Mouse (Mus musculus) hindbrain, embryonic 13.5 days (tissue): ENCODE results near the gene Cenpt. TPM values are rescaled to one million over a fixed set of nuclear protein-coding genes. Genes with fewer than 3 reads are reported as not detected.

Experiments used
- ATAC-seq: fragments of 200-750 bp; cut with Nextera tagmentation; 2 replicates; pipeline ENCODE4 v1.8.0; 2017; ENCODE audit warnings: moderate TSS enrichment; ENCODE audit not compliant: low FRiP score
- H3K27ac ChIP-seq: fragments of 300-500 bp; sonication (generic); 2 replicates; pipeline ENCODE4 v1.5.1; 2015; ENCODE audit warnings: inconsistent platforms, mild to moderate bottlenecking, moderate library complexity
- H3K27me3 ChIP-seq: fragments of 300-500 bp; sonication (generic); 2 replicates; pipeline ENCODE4 v1.6.1; 2015; ENCODE audit warnings: mild to moderate bottlenecking, inconsistent platforms
- H3K36me3 ChIP-seq: fragments of 300-500 bp; sonication (generic); 2 replicates; pipeline ENCODE4 v1.6.1; 2015; ENCODE audit warnings: mild to moderate bottlenecking, inconsistent platforms
- H3K4me1 ChIP-seq: fragments of 300-500 bp; sonication (generic); replicated peaks from 2 replicates; pipeline ENCODE4 v1.6.1; 2015; ENCODE audit warnings: inconsistent platforms
- H3K4me2 ChIP-seq: fragments of 300-500 bp; sonication (generic); 2 replicates; pipeline ENCODE4 v1.6.1; 2015; ENCODE audit warnings: inconsistent platforms, mild to moderate bottlenecking, moderate library complexity
- H3K4me3 ChIP-seq: fragments of 300-500 bp; sonication (generic); 2 replicates; pipeline ENCODE4 v1.5.1; 2015; ENCODE audit warnings: mild to moderate bottlenecking, inconsistent platforms
- H3K9ac ChIP-seq: fragments of 300-500 bp; sonication (generic); 2 replicates; pipeline ENCODE4 v1.6.1; 2015; ENCODE audit warnings: mild to moderate bottlenecking, inconsistent platforms
- H3K9me3 ChIP-seq: fragments of 300-500 bp; sonication (generic); 2 replicates; pipeline ENCODE4 v1.6.1; 2016; ENCODE audit warnings: inconsistent platforms
- WGBS: fragments of 180-500 bp; shearing (Covaris S2); methylation state at CpG from one replicate; pipeline ENCODE4 v1.1.7; 2015; 5-methylcytosine and 5-hydroxymethylcytosine counted together
- polyA plus RNA-seq: library from polyadenylated mRNA; unstranded; fragments of >200 nt; fragmentation: Nextera tagmentation; extraction: Ambion mirVana; gene quantifications from 2 replicates; pipeline ENCODE4 v1.2.1, GENCODE M21; 2015

The Cenpt gene
- polyA plus RNA-seq, 1 experiment from 2014 or later: 61.1 TPM

- Histone ChIP-seq H3K27me3 (no peaks in the 10 kb centered on the region), H3K4me3 (no peak overlapping the region), H3K9ac (no peak overlapping the region), H3K4me2 (no peak overlapping the region), H3K36me3 (0 out of 2 replicates have a peak, but pooled peaks cover 14% of the 10 kb centered on the region), H3K4me1 (peaks cover 17% of the 10 kb centered on the region), H3K27ac (no peak overlapping the region; the same call in 1 of the 2 replicates), H3K9me3 (no peaks in the 10 kb centered on the region)
- 57% methylated on average over 8 of the region's 8 CpGs for WGBS
- ATAC-seq: no peak
These were observed 53.8 kb downstream of the Cenpt start for GRCm38 (mm10) chr8:105799091-105799812.

GRCm38 (mm10) chr8:105798408-105798807 is 54.7 kb downstream of the Cenpt start:
- Histone ChIP-seq H3K36me3 (0 out of 2 replicates have a peak, but pooled peaks cover 11% of the 10 kb centered on the region), H3K27me3 (no peaks in the 10 kb centered on the region), H3K4me3 (no peak overlapping the region), H3K4me2 (no peak overlapping the region), H3K9ac (no peak overlapping the region), H3K27ac (no peak overlapping the region), H3K4me1 (peaks cover 18% of the 10 kb centered on the region), H3K9me3 (no peaks in the 10 kb centered on the region)
- WGBS: 97% methylated on average over 5 of the region's 5 CpGs
- ATAC-seq: no peak

- Histone ChIP-seq H3K4me2 (no peak overlapping the region), H3K36me3 (0 out of 2 replicates have a peak, but pooled peaks cover 11% of the 10 kb centered on the region), H3K27ac (no peak overlapping the region), H3K4me1 (peaks cover 18% of the 10 kb centered on the region), H3K9ac (no peak overlapping the region), H3K27me3 (no peaks in the 10 kb centered on the region), H3K4me3 (no peak overlapping the region), H3K9me3 (no peaks in the 10 kb centered on the region)
- no peak for ATAC-seq
- 100% methylated on average over 1 of the region's 1 CpGs for WGBS
These were observed 57.3 kb downstream of the Cenpt start for GRCm38 (mm10) chr8:105795785-105796184.

Other genes with a start within 250 kb of the Cenpt start
- gene Ripor1, start 248.0 kb downstream of the Cenpt start, polyA plus RNA-seq: 26.6 and 27.1 TPM in 2 replicates
- 114 and 120 TPM in 2 replicates for gene Ctcf, start 216.7 kb downstream of the Cenpt start, polyA plus RNA-seq
- 0.43 and 1.2 TPM in 2 replicates for gene Agrp, start 215.9 kb downstream of the Cenpt start, polyA plus RNA-seq
- gene Carmil2, start 167.0 kb downstream of the Cenpt start, polyA plus RNA-seq: 16.2 TPM in 2 replicates
- gene Acd, start 152.2 kb downstream of the Cenpt start, polyA plus RNA-seq: 93.0 and 95.2 TPM in 2 replicates
- 45.4 and 47.7 TPM in 2 replicates for gene Pard6a, start 152.1 kb downstream of the Cenpt start, polyA plus RNA-seq
- gene 4933405L10Rik, start 145.6 kb downstream of the Cenpt start, polyA plus RNA-seq: 0.16 and 0.28 TPM in 2 replicates
- gene Enkd1, start 145.1 kb downstream of the Cenpt start, polyA plus RNA-seq: 12.8 TPM in 2 replicates
- gene Gfod2, start 94.6 kb downstream of the Cenpt start, polyA plus RNA-seq: 90.7 and 94.2 TPM in 2 replicates
- 11.5 and 14.3 TPM in 2 replicates for gene Ranbp10, start 25.9 kb downstream of the Cenpt start, polyA plus RNA-seq
- gene Tsnaxip1, start 25.5 kb downstream of the Cenpt start, polyA plus RNA-seq: 0.80 and 1.6 TPM in 2 replicates
- 58.7 and 60.6 TPM in 2 replicates for gene Thap11, start 1.9 kb upstream of the Cenpt start, polyA plus RNA-seq
- gene Nutf2, start 7.3 kb upstream of the Cenpt start, polyA plus RNA-seq: 186 and 205 TPM in 2 replicates
- 49.3 and 50.3 TPM in 2 replicates for gene Edc4, start 27.6 kb upstream of the Cenpt start, polyA plus RNA-seq
- gene Nrn1l, start 40.3 kb upstream of the Cenpt start, polyA plus RNA-seq: 0.88 and 0.94 TPM in 2 replicates
- 12.4 and 13.1 TPM in 2 replicates for gene Pskh1, start 47.2 kb upstream of the Cenpt start, polyA plus RNA-seq
- 2.8 and 4.0 TPM in 2 replicates for gene Ctrl, start 80.6 kb upstream of the Cenpt start, polyA plus RNA-seq
- 40.3 and 46.9 TPM in 2 replicates for gene Psmb10, start 85.2 kb upstream of the Cenpt start, polyA plus RNA-seq
- 0.90 and 1.0 TPM in 2 replicates for gene Lcat, start 90.1 kb upstream of the Cenpt start, polyA plus RNA-seq
- 7.9 and 8.9 TPM in 2 replicates for gene Slc12a4, start 112.8 kb upstream of the Cenpt start, polyA plus RNA-seq
- gene Dpep3, start 126.2 kb upstream of the Cenpt start, polyA plus RNA-seq: not detected in 2 replicates
- gene Dus2, start 138.1 kb upstream of the Cenpt start, polyA plus RNA-seq: 23.3 and 23.6 TPM in 2 replicates
- 0.23 TPM in 1 of 2 replicates, not detected in the other for gene Dpep2nb, start 152.7 kb upstream of the Cenpt start, polyA plus RNA-seq
- 21.4 and 22.5 TPM in 2 replicates for gene Ddx28, start 158.6 kb upstream of the Cenpt start, polyA plus RNA-seq
- gene Nfatc3, start 205.6 kb upstream of the Cenpt start, polyA plus RNA-seq: 4.1 and 4.7 TPM in 2 replicates